Mouse (Mus musculus) large intestine, adult 2 months (tissue): ENCODE data around the gene Sdr9c7. TPM values are rescaled to one million over a fixed set of nuclear protein-coding genes. Genes with fewer than 3 reads are reported as not detected.

Source experiments
- DNase-seq: peaks from one replicate; pipeline ENCODE4 v3.0.0-alpha.2; 2012; ENCODE audit warnings: low read depth, low spot score
- WGBS: fragments of 180-500 bp; shearing (Covaris S2); methylation state at CpG from one replicate; pipeline ENCODE4 v1.1.7; 2018; 5-methylcytosine and 5-hydroxymethylcytosine counted together
- polyA plus RNA-seq: library from polyadenylated mRNA; depleted of rRNA; stranded (reverse); fragments of >200 nt; gene quantifications from 2 replicates; pipeline ENCODE4 v1.2.3, GENCODE M21; 2012; rRNA removed

The Sdr9c7 gene
- polyA plus RNA-seq, 1 experiment: 0.04 TPM

DNA sequence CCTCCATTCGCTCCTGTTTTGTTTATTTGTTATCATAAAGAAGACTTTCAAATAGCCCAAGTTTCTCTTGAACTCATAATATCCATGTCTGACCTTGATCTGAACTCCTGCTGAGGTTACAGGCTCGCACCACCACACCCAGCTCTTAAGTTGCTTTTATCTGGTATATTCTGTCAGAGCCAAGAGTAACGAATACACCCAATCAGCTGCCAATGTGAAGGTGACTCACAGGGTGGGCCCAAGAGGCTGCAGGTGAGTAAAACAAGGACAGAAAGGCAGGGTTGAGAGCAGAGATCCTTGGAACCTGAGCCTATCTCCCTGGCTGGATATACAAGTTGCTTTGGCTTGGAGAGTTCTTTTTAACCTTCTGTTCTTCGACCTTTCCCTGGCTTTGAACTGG is 56.7 kb downstream of the Sdr9c7 start:
- WGBS: 36% methylated on average over 4 of the region's 4 CpGs
- peak; percentile 40 for DNase-seq

DNA sequence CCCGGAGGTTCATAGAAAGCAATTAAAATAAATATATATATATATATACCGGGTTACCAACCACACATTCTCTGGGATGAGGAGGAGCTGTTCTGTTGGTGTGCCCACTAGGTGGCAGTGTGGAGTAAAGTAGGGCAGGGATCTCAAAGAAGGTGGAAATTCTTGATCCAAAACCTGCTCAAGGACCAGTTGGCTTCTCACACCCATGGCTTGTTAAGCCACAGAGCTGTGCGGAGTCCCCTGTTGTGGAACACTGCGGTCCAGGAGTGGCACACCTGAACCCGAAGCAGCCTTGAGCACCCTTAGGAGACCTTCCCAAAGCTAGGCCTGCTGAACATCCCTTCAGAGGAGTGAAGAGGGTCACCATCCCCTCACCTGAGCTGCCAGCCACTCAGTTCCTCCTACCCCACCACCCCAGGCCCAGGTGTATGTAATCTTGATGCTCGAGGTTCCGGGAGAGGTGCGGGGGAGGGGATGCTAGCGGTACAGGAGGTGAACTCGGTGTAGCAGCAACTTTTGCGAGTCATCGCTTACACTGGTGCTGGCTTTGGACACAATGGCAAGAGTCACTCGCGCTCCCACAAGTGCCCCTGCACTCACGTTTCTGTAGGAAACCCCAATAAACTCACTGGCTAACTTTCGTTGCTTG is 58.0 kb downstream of the Sdr9c7 start:
- DNase-seq: peak; percentile 45
- 51% methylated on average over 16 of the region's 16 CpGs for WGBS

DNA sequence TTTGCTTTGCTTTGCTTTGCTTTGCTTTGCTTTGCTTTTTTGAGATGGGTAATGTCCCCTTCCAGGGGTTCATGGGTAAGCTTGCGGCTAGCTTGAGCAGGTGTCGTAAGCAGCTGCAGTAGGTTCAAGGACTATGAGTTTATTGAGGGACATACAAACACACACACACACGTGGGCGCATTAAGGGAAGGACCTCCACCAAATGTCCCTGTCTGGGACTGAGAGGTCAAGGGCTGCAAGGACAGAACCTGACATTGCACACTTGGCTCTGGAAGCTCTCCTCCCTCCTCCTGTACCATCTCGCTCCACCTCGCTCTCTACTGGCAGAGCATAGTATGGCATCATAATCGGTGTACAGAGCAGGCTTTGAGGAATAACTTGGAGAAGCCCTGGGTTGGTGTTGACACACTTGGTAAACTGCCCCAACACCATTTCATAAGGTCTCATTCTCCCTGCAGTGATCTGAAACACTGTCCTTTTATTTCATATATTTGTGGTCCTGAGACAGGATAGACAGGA is 60.9 kb downstream of the Sdr9c7 start:
- 90% methylated on average over 7 of the region's 7 CpGs for WGBS
- no peak for DNase-seq

Other genes starting within 250 kb of the Sdr9c7 start
- gene Nemp1, start 231.6 kb upstream of the Sdr9c7 start, polyA plus RNA-seq: 4.1 and 4.8 TPM in 2 replicates
- gene Nab2, start 229.9 kb upstream of the Sdr9c7 start, polyA plus RNA-seq: 9.9 and 19.4 TPM in 2 replicates
- gene Myo1a, start 193.3 kb upstream of the Sdr9c7 start, polyA plus RNA-seq: 479 and 710 TPM in 2 replicates
- gene Tac2, start 174.0 kb upstream of the Sdr9c7 start, polyA plus RNA-seq: 0.19 and 0.36 TPM in 2 replicates
- 6.1 and 9.4 TPM in 2 replicates for gene Zbtb39, start 159.0 kb upstream of the Sdr9c7 start, polyA plus RNA-seq
- gene Gpr182, start 146.8 kb upstream of the Sdr9c7 start, polyA plus RNA-seq: 1.2 and 1.3 TPM in 2 replicates
- gene Rdh1, start 138.8 kb upstream of the Sdr9c7 start, polyA plus RNA-seq: 0.23 and 0.78 TPM in 2 replicates
- gene Rdh16f1, start 138.7 kb upstream of the Sdr9c7 start, polyA plus RNA-seq: 1.1 TPM in 1 of 2 replicates, not detected in the other
- 31.1 and 52.7 TPM in 2 replicates for gene Rdh9, start 122.1 kb upstream of the Sdr9c7 start, polyA plus RNA-seq
- 4.0 and 6.6 TPM in 2 replicates for gene Rdh16, start 97.4 kb upstream of the Sdr9c7 start, polyA plus RNA-seq
- not detected in 2 replicates for gene Rdh19, start 48.6 kb upstream of the Sdr9c7 start, polyA plus RNA-seq
- 0.68 and 2.2 TPM in 2 replicates for gene Rdh16f2, start 32.0 kb upstream of the Sdr9c7 start, polyA plus RNA-seq
- 4.1 and 38.5 TPM in 2 replicates for gene Rdh7, start 9.7 kb upstream of the Sdr9c7 start, polyA plus RNA-seq
- 3.7 and 60.7 TPM in 2 replicates for gene Hsd17b6, start 109.1 kb downstream of the Sdr9c7 start, polyA plus RNA-seq
- gene Prim1, start 116.7 kb downstream of the Sdr9c7 start, polyA plus RNA-seq: 6.6 and 8.8 TPM in 2 replicates
- 170 and 205 TPM in 2 replicates for gene Naca, start 137.1 kb downstream of the Sdr9c7 start, polyA plus RNA-seq
- 23.0 and 23.4 TPM in 2 replicates for gene Ptges3, start 160.4 kb downstream of the Sdr9c7 start, polyA plus RNA-seq
- gene Atp5b, start 184.8 kb downstream of the Sdr9c7 start, polyA plus RNA-seq: 3,352 and 4,281 TPM in 2 replicates
- 22.7 and 36.6 TPM in 2 replicates for gene Baz2a, start 193.1 kb downstream of the Sdr9c7 start, polyA plus RNA-seq